Mouse (Mus musculus): ENCODE measurements around the gene Gm3012. TPM values are rescaled to one million over a fixed set of nuclear protein-coding genes. Genes with fewer than 3 reads are reported as not detected.

The Gm3012 gene
- total RNA-seq (2023; ENCODE audit: inconsistent age), result not detected in 4 replicates

DNA sequence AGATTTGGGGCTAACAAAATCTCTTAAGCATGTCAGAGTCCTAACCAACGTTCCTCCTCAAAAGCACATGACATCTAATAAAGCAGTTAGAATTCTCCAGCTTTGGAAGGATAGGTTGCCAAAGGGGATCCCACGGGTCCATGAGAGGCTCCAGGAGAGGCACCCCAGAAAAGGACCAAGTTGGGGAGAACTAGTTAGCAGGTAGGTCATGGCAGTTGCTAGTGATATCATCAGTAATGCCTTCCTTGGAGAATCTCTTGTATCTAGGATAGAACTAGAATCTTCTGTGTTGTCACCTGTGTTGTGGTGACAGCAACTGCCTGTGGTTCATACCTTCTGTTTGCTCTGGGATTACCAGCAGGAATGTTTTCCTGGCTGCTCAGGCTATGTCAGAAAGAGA is at the start of gene Gm3012:
Gene Gm3012, plus strand, starts transcription at position 301 of the 400 bp plus-strand sequence.

DNA sequence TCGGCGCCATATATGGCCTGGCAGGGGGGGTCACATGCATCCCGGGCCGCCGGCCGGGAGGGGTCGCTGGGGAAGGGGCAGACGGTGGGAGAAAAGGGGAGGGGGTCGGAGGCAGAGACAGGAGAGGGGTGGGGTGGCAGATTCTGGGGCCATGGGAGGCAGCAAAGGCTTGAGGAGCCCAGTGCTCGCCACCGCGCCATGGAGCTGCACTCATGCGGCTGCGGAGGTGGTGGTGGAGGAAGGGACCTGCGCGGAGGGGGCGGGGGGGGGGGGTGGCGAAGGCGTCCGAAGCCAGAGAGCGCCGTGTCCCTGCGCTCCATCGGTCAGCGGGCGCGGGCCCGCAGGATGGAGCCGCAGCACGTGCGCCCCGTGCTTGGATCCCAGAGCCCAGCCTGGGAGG is 17.4 kb downstream of the Gm3012 start, which contains the start of gene Gm3020:
Gene Gm3020, plus strand, starts transcription at position 301 of the 400 bp plus-strand sequence.

GRCm38 (mm10) chr14:3688483-3688882 is 54.2 kb downstream of the Gm3012 start, which contains the start of gene Gm3043:
Gm3043 (plus strand) TSS chr14:3688783.

Other genes with a start within 250 kb of the Gm3012 start
- gene Gm10413, start 239.4 kb upstream of the Gm3012 start, total RNA-seq (2023; ENCODE audit: inconsistent age), result not detected in 4 replicates
- not detected in 4 replicates for gene Gm10409, start 221.9 kb upstream of the Gm3012 start, total RNA-seq (2023; ENCODE audit: inconsistent age)
- gene Gm3005, start 206.4 kb upstream of the Gm3012 start, total RNA-seq (2023; ENCODE audit: inconsistent age), result not detected in 4 replicates
- not detected in 4 replicates for gene Gm10408, start 185.1 kb upstream of the Gm3012 start, total RNA-seq (2023; ENCODE audit: inconsistent age)
- not detected in 4 replicates for gene Gm3020, start 17.5 kb downstream of the Gm3012 start, total RNA-seq (2023; ENCODE audit: inconsistent age)
- gene Gm3043, start 54.3 kb downstream of the Gm3012 start, total RNA-seq (2023; ENCODE audit: inconsistent age), result not detected in 4 replicates
- gene Gm3002, start 175.6 kb downstream of the Gm3012 start, total RNA-seq (2023; ENCODE audit: inconsistent age), result not detected in 4 replicates
- gene Gm3033, start 211.7 kb downstream of the Gm3012 start, total RNA-seq (2023; ENCODE audit: inconsistent age), result not detected in 4 replicates
- gene Gm2916, start 249.7 kb downstream of the Gm3012 start, total RNA-seq (2023; ENCODE audit: inconsistent age), result not detected in 4 replicates